Mouse (Mus musculus): ENCODE results near the gene Dapk2. TPM values are rescaled to one million over a fixed set of nuclear protein-coding genes. Genes with fewer than 3 reads are reported as not detected.
"Not testable (repeated sequence)": the region's sequence is repeated elsewhere in the genome, so short reads cannot be mapped to it uniquely, and the experiment has no call there.

The Dapk2 gene
- polyA plus RNA-seq, 1 experiment from 2014 or later = 8.1 TPM

GRCm38 (mm10) chr9:66276062-66276461 lies 118.0 kb downstream of the Dapk2 start:
- Histone ChIP-seq H3K4me3 (no peak overlapping the region), H3K27me3 (replicated peaks) (peaks cover 6% of the 10 kb centered on the region; the same call in 1 of the 2 replicates), H3K9ac (no peak overlapping the region), H3K27ac (ENCODE audit: poor library complexity, severe bottlenecking) (no peak overlapping the region), H3K4me1 (replicated peaks) (peaks cover 32% of the 10 kb centered on the region), H3K36me3 (no peaks in the 10 kb centered on the region), H3K4me2 (peak overlapping the region; percentile 74; the same call in 1 of the 2 replicates), H3K9me3 (replicated peaks) (no peaks in the 10 kb centered on the region)
- WGBS = 46% methylated on average over 4 of the region's 4 CpGs
- no peak for ATAC-seq (ENCODE audit: insufficient number of reproducible peaks, low FRiP score)

GRCm38 (mm10) chr9:66276697-66277385 lies 118.8 kb downstream of the Dapk2 start:
- Histone ChIP-seq H3K9me3 (replicated peaks) (no peaks in the 10 kb centered on the region), H3K36me3 (no peaks in the 10 kb centered on the region), H3K4me3 (no peak overlapping the region), H3K9ac (no peak overlapping the region), H3K4me2 (no peak overlapping the region), H3K4me1 (replicated peaks) (peaks cover 27% of the 10 kb centered on the region), H3K27ac (ENCODE audit: poor library complexity, severe bottlenecking) (peak overlapping the region; percentile 24; the same call in 1 of the 2 replicates), H3K27me3 (replicated peaks) (no peaks in the 10 kb centered on the region)
- peak; percentile 87 for ATAC-seq (ENCODE audit: insufficient number of reproducible peaks, low FRiP score)
- WGBS = 13% methylated on average over 14 of the region's 14 CpGs

GRCm38 (mm10) chr9:66279647-66280046 lies 121.6 kb downstream of the Dapk2 start:
- Histone ChIP-seq H3K9me3 (replicated peaks) (0 out of 2 replicates have a peak, but pooled peaks cover 2% of the 10 kb centered on the region), H3K27ac (ENCODE audit: poor library complexity, severe bottlenecking) (no peak overlapping the region), H3K36me3 (no peaks in the 10 kb centered on the region), H3K27me3 (replicated peaks) (no peaks in the 10 kb centered on the region), H3K4me3 (no peak overlapping the region), H3K4me2 (no peak overlapping the region), H3K9ac (no peak overlapping the region), H3K4me1 (replicated peaks) (peaks cover 27% of the 10 kb centered on the region)
- no peak for ATAC-seq (ENCODE audit: insufficient number of reproducible peaks, low FRiP score)

GRCm38 (mm10) chr9:66280496-66280895 lies 122.5 kb downstream of the Dapk2 start:
- H3K9me3 ChIP-seq (replicated peaks) = 0 out of 2 replicates have a peak, but pooled peaks cover 2% of the 10 kb centered on the region
- no peaks in the 10 kb centered on the region for H3K36me3 ChIP-seq
- 68% methylated on average over 1 of the region's 1 CpGs for WGBS
- no peak overlapping the region for H3K4me2 ChIP-seq
- H3K4me1 ChIP-seq (replicated peaks) = peaks cover 19% of the 10 kb centered on the region
- H3K9ac ChIP-seq = no peak overlapping the region
- ATAC-seq (ENCODE audit: insufficient number of reproducible peaks, low FRiP score) = no peak
- no peaks in the 10 kb centered on the region for H3K27me3 ChIP-seq (replicated peaks)
- H3K4me3 ChIP-seq = no peak overlapping the region
- H3K27ac ChIP-seq (ENCODE audit: poor library complexity, severe bottlenecking) = no peak overlapping the region

- no peak for ATAC-seq (ENCODE audit: insufficient number of reproducible peaks, low FRiP score)
- 69% methylated on average over 9 of the region's 9 CpGs for WGBS
Measured at GRCm38 (mm10) chr9:66281501-66281951, 123.5 kb downstream of the Dapk2 start.

GRCm38 (mm10) chr9:66282582-66282981 lies 124.6 kb downstream of the Dapk2 start:
- Histone ChIP-seq H3K4me1 (replicated peaks) (peaks cover 6% of the 10 kb centered on the region; the same call in 1 of the 2 replicates), H3K4me2 (no peak overlapping the region), H3K9ac (no peak overlapping the region), H3K27me3 (replicated peaks) (no peaks in the 10 kb centered on the region), H3K4me3 (no peak overlapping the region), H3K36me3 (no peaks in the 10 kb centered on the region), H3K27ac (ENCODE audit: poor library complexity, severe bottlenecking) (no peak overlapping the region), H3K9me3 (replicated peaks) (0 out of 2 replicates have a peak, but pooled peaks cover 2% of the 10 kb centered on the region)
- no peak for ATAC-seq (ENCODE audit: insufficient number of reproducible peaks, low FRiP score)
- 94% methylated on average over 1 of the region's 1 CpGs for WGBS

More at GRCm38 (mm10) chr9:66281501-66281951, 123.5 kb downstream of the Dapk2 start:
- no peak overlapping the region for H3K9ac ChIP-seq
- no peaks in the 10 kb centered on the region for H3K36me3 ChIP-seq
- no peak overlapping the region for H3K4me3 ChIP-seq
- no peaks in the 10 kb centered on the region for H3K27me3 ChIP-seq (replicated peaks)
- H3K9me3 ChIP-seq (replicated peaks) = 0 out of 2 replicates have a peak, but pooled peaks cover 2% of the 10 kb centered on the region
- H3K4me1 ChIP-seq (replicated peaks) = peaks cover 14% of the 10 kb centered on the region
- no peak overlapping the region for H3K4me2 ChIP-seq
- no peak overlapping the region for H3K27ac ChIP-seq (ENCODE audit: poor library complexity, severe bottlenecking)

GRCm38 (mm10) chr9:66283565-66284203 lies 125.7 kb downstream of the Dapk2 start:
- no peaks in the 10 kb centered on the region for H3K27me3 ChIP-seq (replicated peaks)
- H3K36me3 ChIP-seq = no peaks in the 10 kb centered on the region
- H3K9me3 ChIP-seq (replicated peaks) = 0 out of 2 replicates have a peak, but pooled peaks cover 2% of the 10 kb centered on the region
- 6% methylated on average over 2 of the region's 2 CpGs for WGBS
- H3K4me3 ChIP-seq = no peak overlapping the region
- no peak overlapping the region for H3K4me2 ChIP-seq
- H3K4me1 ChIP-seq (replicated peaks) = peaks cover 6% of the 10 kb centered on the region; the same call in 1 of the 2 replicates
- H3K9ac ChIP-seq = no peak overlapping the region
- no peak for ATAC-seq (ENCODE audit: insufficient number of reproducible peaks, low FRiP score)
- no peak overlapping the region for H3K27ac ChIP-seq (ENCODE audit: poor library complexity, severe bottlenecking)

- H3K27me3 ChIP-seq (replicated peaks); H3K27ac ChIP-seq (ENCODE audit: poor library complexity, severe bottlenecking); ATAC-seq (ENCODE audit: insufficient number of reproducible peaks, low FRiP score); H3K4me2 ChIP-seq; H3K9me3 ChIP-seq (replicated peaks); H3K36me3 ChIP-seq; H3K9ac ChIP-seq; H3K4me3 ChIP-seq; H3K4me1 ChIP-seq (replicated peaks): not testable (repeated sequence)
- 91% methylated on average over 2 of the region's 2 CpGs for WGBS
Measured at GRCm38 (mm10) chr9:66285241-66285640, 127.2 kb downstream of the Dapk2 start.

GRCm38 (mm10) chr9:66285901-66286300 lies 127.9 kb downstream of the Dapk2 start:
- no peak overlapping the region for H3K27ac ChIP-seq (ENCODE audit: poor library complexity, severe bottlenecking)
- no peaks in the 10 kb centered on the region for H3K36me3 ChIP-seq
- no peak overlapping the region for H3K9ac ChIP-seq
- H3K4me1 ChIP-seq (replicated peaks) = peaks cover 6% of the 10 kb centered on the region; the same call in 1 of the 2 replicates
- no peak for ATAC-seq (ENCODE audit: insufficient number of reproducible peaks, low FRiP score)
- no peak overlapping the region for H3K4me3 ChIP-seq
- 0 out of 2 replicates have a peak, but pooled peaks cover 2% of the 10 kb centered on the region for H3K9me3 ChIP-seq (replicated peaks)
- H3K4me2 ChIP-seq = no peak overlapping the region
- WGBS = 37% methylated on average over 7 of the region's 7 CpGs
- no peaks in the 10 kb centered on the region for H3K27me3 ChIP-seq (replicated peaks)

GRCm38 (mm10) chr9:66290727-66291126 lies 132.7 kb downstream of the Dapk2 start:
- ATAC-seq (ENCODE audit: insufficient number of reproducible peaks, low FRiP score) = no peak
- H3K27ac ChIP-seq (ENCODE audit: poor library complexity, severe bottlenecking) = no peak overlapping the region
- 84% methylated on average over 2 of the region's 2 CpGs for WGBS

GRCm38 (mm10) chr9:66293319-66293718 lies 135.3 kb downstream of the Dapk2 start:
- peaks cover 28% of the 10 kb centered on the region for H3K4me1 ChIP-seq (replicated peaks)
- 91% methylated on average over 2 of the region's 2 CpGs for WGBS
- no peak overlapping the region for H3K4me3 ChIP-seq
- H3K27ac ChIP-seq (ENCODE audit: poor library complexity, severe bottlenecking) = no peak overlapping the region
- no peaks in the 10 kb centered on the region for H3K27me3 ChIP-seq (replicated peaks)
- no peak overlapping the region for H3K9ac ChIP-seq
- H3K4me2 ChIP-seq = no peak overlapping the region
- no peaks in the 10 kb centered on the region for H3K36me3 ChIP-seq
- no peaks in the 10 kb centered on the region for H3K9me3 ChIP-seq (replicated peaks)
- no peak for ATAC-seq (ENCODE audit: insufficient number of reproducible peaks, low FRiP score)

More at GRCm38 (mm10) chr9:66290727-66291126, 132.7 kb downstream of the Dapk2 start:
- Histone ChIP-seq H3K4me1 (replicated peaks) (peaks cover 29% of the 10 kb centered on the region), H3K9ac (no peak overlapping the region), H3K27me3 (replicated peaks) (no peaks in the 10 kb centered on the region), H3K36me3 (no peaks in the 10 kb centered on the region), H3K9me3 (replicated peaks) (no peaks in the 10 kb centered on the region), H3K4me3 (no peak overlapping the region), H3K4me2 (no peak overlapping the region)
